Mouse (Mus musculus) thymus, adult 2 months (tissue): ENCODE results near the gene Cdh4. TPM values are rescaled to one million over a fixed set of nuclear protein-coding genes. Genes with fewer than 3 reads are reported as not detected.

Experiments
- DNase-seq: peaks from one replicate; pipeline ENCODE4 v3.0.0; 2021
- H3K27ac ChIP-seq: fragments of 200-500 bp; 2 replicates; pipeline ENCODE4 v1.5.1; 2012; ENCODE audit warnings: low read length, control low read depth; ENCODE audit not compliant: control insufficient read depth, insufficient read depth
- H3K27me3 ChIP-seq: fragments of 200-500 bp; 2 replicates; pipeline ENCODE4 v1.6.1; 2012; ENCODE audit warnings: mild to moderate bottlenecking, low read length, moderate library complexity, mixed read lengths; ENCODE audit not compliant: control insufficient read depth, insufficient read depth
- H3K36me3 ChIP-seq: fragments of 200-500 bp; 2 replicates; pipeline ENCODE4 v1.6.1; 2012; ENCODE audit warnings: mild to moderate bottlenecking, low read length, moderate library complexity; ENCODE audit not compliant: control insufficient read depth, insufficient read depth
- H3K4me1 ChIP-seq: fragments of 200-500 bp; replicated peaks from 2 replicates; pipeline ENCODE4 v1.6.1; 2012; ENCODE audit warnings: low read length; ENCODE audit not compliant: control insufficient read depth, insufficient read depth
- H3K4me3 ChIP-seq: fragments of 200-500 bp; 2 replicates; pipeline ENCODE4 v1.5.1; 2012; ENCODE audit warnings: mild to moderate bottlenecking, low read length, control low read depth, moderate library complexity; ENCODE audit not compliant: control insufficient read depth, insufficient read depth
- CTCF ChIP-seq: fragments of 200-500 bp; IDR thresholded peaks from 2 replicates; pipeline ENCODE4 v1.5.1; 2012; ENCODE audit warnings: mild to moderate bottlenecking, control low read depth, low read length, moderate library complexity, borderline replicate concordance; ENCODE audit not compliant: control insufficient read depth, poor library complexity, insufficient read depth; ENCODE audit errors: extremely low read depth
- POLR2A ChIP-seq: fragments of 200-500 bp; IDR thresholded peaks from 2 replicates; pipeline ENCODE4 v1.6.1; 2012; ENCODE audit warnings: mild to moderate bottlenecking, low read length, control low read depth, moderate library complexity; ENCODE audit not compliant: control insufficient read depth, poor library complexity, insufficient read depth; ENCODE audit errors: extremely low read depth
- WGBS: fragments of 180-500 bp; shearing (Covaris S2); methylation state at CpG from one replicate; pipeline ENCODE4 v1.1.7; 2018; 5-methylcytosine and 5-hydroxymethylcytosine counted together
- polyA plus RNA-seq: library from polyadenylated mRNA; depleted of rRNA; stranded (reverse); fragments of >200 nt; gene quantifications from 2 replicates; pipeline ENCODE4 v1.2.3, GENCODE M21; 2012

Gene Cdh4
- polyA plus RNA-seq, 1 experiment: 9.7 TPM

- WGBS: 87% methylated on average over 6 of the region's 6 CpGs
- no peak for TF ChIP-seq POLR2A
- no peak for TF ChIP-seq CTCF
- no peak for DNase-seq
- Histone ChIP-seq H3K4me1 (no peaks in the 10 kb centered on the region), H3K27ac (no peak overlapping the region), H3K4me3 (no peak overlapping the region), H3K27me3 (no peaks in the 10 kb centered on the region), H3K36me3 (no peaks in the 10 kb centered on the region)
Observed at GRCm38 (mm10) chr2:179520941-179521340, 78.7 kb downstream of the Cdh4 start.

- no peak for DNase-seq
- no peaks in the 10 kb centered on the region for H3K27me3 ChIP-seq
- no peak for TF ChIP-seq POLR2A
- no peak for TF ChIP-seq CTCF
- H3K27ac ChIP-seq: no peak overlapping the region
- no peaks in the 10 kb centered on the region for H3K36me3 ChIP-seq
- no peak overlapping the region for H3K4me3 ChIP-seq
- 88% methylated on average over 5 of the region's 5 CpGs for WGBS
- H3K4me1 ChIP-seq: no peaks in the 10 kb centered on the region
Observed at GRCm38 (mm10) chr2:179521444-179521843, 79.2 kb downstream of the Cdh4 start.

DNA sequence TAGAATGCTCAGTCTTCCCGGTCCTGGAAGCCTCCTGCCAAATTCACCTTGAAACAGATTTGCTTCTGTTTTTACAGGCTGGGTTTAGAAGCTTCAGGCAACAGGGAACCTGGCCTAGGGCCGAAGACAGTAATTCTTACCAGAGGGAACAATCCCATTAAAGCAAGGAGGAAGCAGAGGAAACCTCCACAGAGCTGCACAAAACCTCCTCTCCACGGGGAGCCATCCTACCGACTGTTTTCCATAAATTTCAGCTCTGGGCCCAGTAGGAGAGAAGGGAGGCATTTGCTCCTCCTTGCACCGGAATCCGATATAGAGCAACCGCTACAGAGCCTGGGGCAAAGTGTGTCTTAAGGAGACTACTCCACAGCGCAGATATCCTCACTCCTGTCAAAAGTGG, 79.9 kb downstream of the Cdh4 start:
- TF ChIP-seq POLR2A (no peak), CTCF (no peak)
- no peak overlapping the region for H3K27ac ChIP-seq
- 58% methylated on average over 8 of the region's 8 CpGs for WGBS

GRCm38 (mm10) chr2:179526976-179527375, 84.7 kb downstream of the Cdh4 start:
- no peaks in the 10 kb centered on the region for H3K4me1 ChIP-seq
- H3K27me3 ChIP-seq: no peaks in the 10 kb centered on the region
- H3K27ac ChIP-seq: no peak overlapping the region
- H3K36me3 ChIP-seq: no peaks in the 10 kb centered on the region
- TF ChIP-seq CTCF (no peak), POLR2A (no peak)
- no peak overlapping the region for H3K4me3 ChIP-seq
- no peak for DNase-seq
- 77% methylated on average over 7 of the region's 7 CpGs for WGBS

More for the DNA sequence above, 79.9 kb downstream of the Cdh4 start:
- no peak for DNase-seq
- no peaks in the 10 kb centered on the region for H3K36me3 ChIP-seq
- H3K27me3 ChIP-seq: no peaks in the 10 kb centered on the region
- H3K4me1 ChIP-seq: no peaks in the 10 kb centered on the region
- no peak overlapping the region for H3K4me3 ChIP-seq

- Histone ChIP-seq H3K4me1 (no peaks in the 10 kb centered on the region), H3K27me3 (no peaks in the 10 kb centered on the region), H3K27ac (no peak overlapping the region), H3K36me3 (no peaks in the 10 kb centered on the region), H3K4me3 (no peak overlapping the region)
- TF ChIP-seq CTCF (no peak), POLR2A (no peak)
- DNase-seq: no peak
- 87% methylated on average over 7 of the region's 7 CpGs for WGBS
Observed at GRCm38 (mm10) chr2:179530436-179531040, 88.3 kb downstream of the Cdh4 start.

GRCm38 (mm10) chr2:179533196-179533595, 91.0 kb downstream of the Cdh4 start:
- Histone ChIP-seq H3K4me3 (no peak overlapping the region), H3K27ac (no peak overlapping the region), H3K36me3 (no peaks in the 10 kb centered on the region), H3K4me1 (no peaks in the 10 kb centered on the region), H3K27me3 (no peaks in the 10 kb centered on the region)
- no peak for DNase-seq
- TF ChIP-seq POLR2A (no peak), CTCF (no peak)
- 84% methylated on average over 6 of the region's 6 CpGs for WGBS

DNA sequence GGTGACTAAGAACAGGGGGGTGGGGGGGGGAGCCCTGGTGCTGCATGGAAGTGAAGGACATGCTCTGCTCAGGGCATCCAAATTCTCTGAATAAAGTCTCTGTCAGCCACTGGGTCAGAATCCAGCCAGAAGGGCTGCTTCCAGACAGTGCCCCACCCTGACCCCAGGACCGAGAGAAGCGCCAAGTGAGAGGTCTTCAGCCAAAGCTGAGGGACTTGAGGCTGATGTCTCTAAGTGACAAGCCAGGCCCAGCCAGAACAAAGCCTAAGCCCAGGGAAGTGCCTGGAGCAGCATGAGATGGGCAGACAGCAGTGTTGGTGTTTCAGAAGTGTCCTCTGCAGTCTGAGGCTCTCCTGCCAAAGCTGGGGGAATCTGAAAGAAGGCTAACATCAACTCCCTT, 91.7 kb downstream of the Cdh4 start:
- TF ChIP-seq POLR2A (no peak), CTCF (no peak)

More for the DNA sequence above, 91.7 kb downstream of the Cdh4 start:
- Histone ChIP-seq H3K27ac (no peak overlapping the region), H3K27me3 (no peaks in the 10 kb centered on the region), H3K36me3 (no peaks in the 10 kb centered on the region), H3K4me1 (no peaks in the 10 kb centered on the region), H3K4me3 (no peak overlapping the region)
- no peak for DNase-seq
- WGBS: 88% methylated on average over 2 of the region's 2 CpGs
